ENCODE assay signal across 9 mouse cellular contexts in genomic region chr5:134014257-134015163, GRCm38 (mm10).
DNase-seq lines count a peak whose midpoint lies in the region; ATAC-seq and TF ChIP-seq lines count a peak whose summit lies in the region.
"Had no signal": no experiment of that assay in that cellular context is flagged by ENCODE, and none has a peak within 500 bp of the region (broad histone marks: within the 10 kb centered on the region; RNA-seq: fewer than 3 reads in every experiment).

No protein-coding gene starts in this region.

- WGBS in heart, embryonic 13.5 days: 12% methylated on average over 13 of the region's 13 CpGs
- WGBS in lung, adult 2 months: 18% methylated on average over 13 of the region's 13 CpGs

- H3K27me3 ChIP-seq in heart, embryonic 13.5 days (replicated peaks): peaks cover 8% of the 10 kb centered on the region

- peak overlapping the region; percentile 22; the same call in 1 of the 2 replicates for H3K27ac ChIP-seq in embryonic fibroblast, embryonic 13.5 days (ENCODE audit: insufficient read depth, low read length)
- peak overlapping the region; percentile 71 for H3K27ac ChIP-seq in heart, embryonic 13.5 days (replicated peaks)

- ATAC-seq in heart, embryonic 13.5 days (ENCODE audit: extremely low read depth, insufficient number of reproducible peaks, low FRiP score, low TSS enrichment): peak; percentile 79
- ATAC-seq in monocyte, adult 5-6 weeks (replicated peaks; ENCODE audit: insufficient number of reproducible peaks, low FRiP score, low TSS enrichment, poor library complexity, severe bottlenecking): no peak

- TF ChIP-seq POLR2A in embryonic fibroblast, embryonic 13.5 days (IDR thresholded peaks at IDR 0.05; ENCODE audit: low read depth, low read length): no peak
- TF ChIP-seq POLR2A in lung, adult 2 months (IDR thresholded peaks at IDR 0.05; ENCODE audit: borderline replicate concordance, extremely low read depth, low read depth, low read length): no peak

- DNase-seq in cerebellum, postnatal 14 days: peak; percentile 74 to 78
- no peak for DNase-seq in cerebellum, adult 9-10 months
- DNase-seq in kidney, adult 9 months: peak; percentile 33
- peak; percentile 34 for DNase-seq in lung, adult 2 months
- peak; percentile 66 for DNase-seq in ovary, postnatal 10 days (ENCODE audit: low spot score)

- H3K9ac ChIP-seq in heart, embryonic 13.5 days: 0 out of 2 replicates have a peak overlapping the region, but pooled peaks have one; percentile 50

- TF ChIP-seq CTCF in embryonic fibroblast, embryonic 13.5 days (IDR thresholded peaks at IDR 0.05; ENCODE audit: borderline replicate concordance, insufficient read depth, low read length): no peak
- no peak for TF ChIP-seq CTCF in lung, adult 2 months (IDR thresholded peaks at IDR 0.05; ENCODE audit: insufficient read depth, low read length)

- H3K36me3 ChIP-seq in heart, embryonic 13.5 days: no peaks in the 10 kb centered on the region

- peaks cover 8% of the 10 kb centered on the region for H3K9me3 ChIP-seq in heart, embryonic 13.5 days

- peak overlapping the region; percentile 38 for H3K4me2 ChIP-seq in heart, embryonic 13.5 days

- no peaks in the 10 kb centered on the region for H3K4me1 ChIP-seq in embryonic fibroblast, embryonic 13.5 days (ENCODE audit: control insufficient read depth, insufficient read depth, low read length)
- H3K4me1 ChIP-seq in heart, embryonic 13.5 days: peaks cover 25% of the 10 kb centered on the region
- H3K4me1 ChIP-seq in lung, adult 2 months (ENCODE audit: control insufficient read depth, insufficient read depth, low read length): 0 out of 2 replicates have a peak, but pooled peaks cover 2% of the 10 kb centered on the region

- no peak overlapping the region for H3K4me3 ChIP-seq in embryonic fibroblast, embryonic 13.5 days (ENCODE audit: insufficient read depth, low read length)
- H3K4me3 ChIP-seq in heart, embryonic 13.5 days: no peak overlapping the region
- H3K4me3 ChIP-seq in lung, adult 2 months (replicated peaks; ENCODE audit: extremely low read depth, low read depth, low read length): no peak overlapping the region
- H3K4me3 ChIP-seq: erythroblast, embryonic 14.5 days had no signal
